Mouse (Mus musculus) embryonic fibroblast, embryonic 13.5 days (primary cell): ENCODE measurements at regions not wholly inside any gene's neighbourhood (a gene's known extent, or its start where the extent isn't known, plus 50 kb on each side); places are given as distances from the start of the nearest gene placed in this dataset.

ENCODE experiments used
- CTCF ChIP-seq: IDR thresholded peaks from 2 replicates; pipeline ENCODE4 v1.5.1; 2011; ENCODE audit warnings: mild to moderate bottlenecking, control low read depth, low read length, moderate library complexity, borderline replicate concordance; ENCODE audit not compliant: insufficient read depth
- POLR2A ChIP-seq: IDR thresholded peaks from 2 replicates; pipeline ENCODE4 v1.6.1; 2011; ENCODE audit warnings: low read depth, mild to moderate bottlenecking, control low read depth, low read length, moderate library complexity

GRCm38 (mm10) chr13:70093970-70094369, 291.8 kb downstream of the Med10 start:
- TF ChIP-seq CTCF: no peak
- TF ChIP-seq POLR2A: no peak
